Mouse (Mus musculus) embryonic facial prominence, embryonic 13.5 days (tissue): ENCODE measurements at regions not wholly inside any gene's neighbourhood (a gene's known extent, or its start where the extent isn't known, plus 50 kb on each side); places are given as distances from the start of the nearest gene placed in this dataset. TPM values are rescaled to one million over a fixed set of nuclear protein-coding genes. Genes with fewer than 3 reads are reported as not detected.

Experiments used
- ATAC-seq: fragments of 200-750 bp; cut with Nextera tagmentation; 2 replicates; pipeline ENCODE4 v1.8.0; 2017; ENCODE audit warnings: low read depth; ENCODE audit not compliant: insufficient number of reproducible peaks, insufficient read depth, low FRiP score, low TSS enrichment
- H3K27ac ChIP-seq: fragments of 300-500 bp; sonication (generic); 2 replicates; pipeline ENCODE4 v1.5.1; 2015; ENCODE audit warnings: moderate library complexity, mild to moderate bottlenecking, inconsistent platforms
- H3K27me3 ChIP-seq: fragments of 300-500 bp; sonication (generic); 2 replicates; pipeline ENCODE4 v1.6.1; 2015; ENCODE audit warnings: mild to moderate bottlenecking, inconsistent platforms
- H3K36me3 ChIP-seq: fragments of 300-500 bp; sonication (generic); 2 replicates; pipeline ENCODE4 v1.6.1; 2015; ENCODE audit warnings: mild to moderate bottlenecking, inconsistent platforms
- H3K4me1 ChIP-seq: fragments of 300-500 bp; sonication (generic); 2 replicates; pipeline ENCODE4 v1.6.1; 2015; ENCODE audit warnings: inconsistent platforms
- H3K4me2 ChIP-seq: fragments of 300-500 bp; sonication (generic); 2 replicates; pipeline ENCODE4 v1.6.1; 2015; ENCODE audit warnings: moderate library complexity, mild to moderate bottlenecking, inconsistent platforms
- H3K4me3 ChIP-seq: fragments of 300-500 bp; sonication (generic); 2 replicates; pipeline ENCODE4 v1.5.1; 2015; ENCODE audit warnings: mild to moderate bottlenecking, inconsistent platforms
- H3K9ac ChIP-seq: fragments of 300-500 bp; sonication (generic); 2 replicates; pipeline ENCODE4 v1.6.1; 2015; ENCODE audit warnings: mild to moderate bottlenecking, inconsistent platforms
- H3K9me3 ChIP-seq: fragments of 300-500 bp; sonication (generic); 2 replicates; pipeline ENCODE4 v1.6.1; 2016; ENCODE audit warnings: inconsistent platforms
- WGBS: fragments of 180-500 bp; shearing (Covaris S2); methylation state at CpG from one replicate; pipeline ENCODE4 v1.1.7; 2015; ENCODE audit warnings: mixed read lengths; 5-methylcytosine and 5-hydroxymethylcytosine counted together
- microRNA-seq: library from miRNA; unstranded; fragments of <30 nt; microRNA quantifications from one replicate; pipeline ENCODE4, GENCODE M21; 2016

DNA sequence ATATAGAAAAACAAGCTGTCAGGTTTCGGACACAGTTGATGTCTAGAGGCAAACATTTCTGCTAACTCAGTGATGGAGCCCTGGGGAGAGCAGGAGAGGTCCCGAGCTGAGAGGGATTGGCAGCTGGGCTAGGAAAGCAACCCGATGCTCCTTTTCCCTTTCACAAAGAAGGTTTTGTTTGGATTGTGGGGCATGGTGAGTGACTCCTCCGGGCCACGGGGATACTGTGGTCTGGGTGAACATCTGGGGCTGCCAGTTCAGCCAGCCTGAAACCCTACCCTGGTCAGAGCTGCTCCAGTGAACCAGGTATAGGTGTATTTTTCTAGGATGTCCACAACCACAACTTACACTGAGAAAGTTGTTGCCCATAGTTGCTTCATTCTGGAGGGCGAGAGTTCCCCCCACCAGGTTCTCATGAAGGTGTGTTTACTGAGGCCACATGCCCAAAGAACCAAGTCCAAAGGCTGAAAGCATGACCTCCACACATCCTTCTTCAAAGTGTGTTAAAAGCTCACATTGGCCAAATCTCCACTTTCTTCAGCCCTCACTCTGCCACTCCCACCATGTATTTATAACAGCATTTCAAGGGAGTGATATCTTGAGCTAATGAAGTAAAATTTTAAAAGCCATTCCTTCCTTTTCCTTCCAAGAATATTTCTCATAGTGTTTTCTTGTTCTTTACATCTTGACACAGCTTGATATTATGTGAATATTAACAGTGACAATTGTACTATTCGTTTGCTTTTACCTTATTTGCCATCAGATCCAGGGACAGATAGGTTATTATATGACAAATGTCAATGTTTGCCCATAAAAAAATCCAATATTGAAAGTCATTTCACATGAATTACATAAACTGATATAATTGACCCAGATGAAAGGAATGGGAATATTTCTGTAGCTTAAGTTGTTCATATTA is 608.5 kb downstream of the Gm826 start:
- Histone ChIP-seq H3K9me3 (no peaks in the 10 kb centered on the region), H3K4me3 (no peak overlapping the region), H3K9ac (no peak overlapping the region), H3K4me1 (peaks cover 4% of the 10 kb centered on the region; the same call in 1 of the 2 replicates), H3K27ac (no peak overlapping the region), H3K36me3 (no peaks in the 10 kb centered on the region), H3K27me3 (no peaks in the 10 kb centered on the region), H3K4me2 (no peak overlapping the region)
- 23% methylated on average over 7 of the region's 7 CpGs for WGBS
- ATAC-seq: peak; percentile 26; the same call in 1 of the 2 replicates

DNA sequence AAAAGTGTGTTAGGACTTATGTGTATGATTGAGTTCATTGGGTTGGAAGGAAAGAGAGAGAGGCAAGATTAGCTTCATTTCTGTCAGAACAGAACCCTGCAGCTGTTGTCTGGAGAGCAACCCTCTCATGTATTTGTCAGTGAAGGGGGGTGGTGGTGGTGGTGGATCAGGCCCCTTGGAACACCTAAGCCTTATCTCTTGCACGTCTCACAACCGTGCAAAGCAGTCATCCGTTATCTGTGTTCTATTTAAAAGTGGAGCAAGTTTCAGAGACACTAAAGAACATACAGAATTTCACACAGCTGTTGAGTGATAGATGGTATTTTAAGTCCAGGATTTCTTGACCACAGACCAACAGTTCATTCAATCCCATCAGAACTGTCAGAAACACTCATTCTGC is 604.7 kb downstream of the Gm826 start:
- Histone ChIP-seq H3K4me1 (peaks cover 8% of the 10 kb centered on the region), H3K9ac (no peak overlapping the region), H3K9me3 (no peaks in the 10 kb centered on the region), H3K4me3 (no peak overlapping the region), H3K27me3 (no peaks in the 10 kb centered on the region), H3K36me3 (no peaks in the 10 kb centered on the region), H3K27ac (no peak overlapping the region), H3K4me2 (no peak overlapping the region)
- 87% methylated on average over 3 of the region's 3 CpGs for WGBS
- ATAC-seq: no peak

DNA sequence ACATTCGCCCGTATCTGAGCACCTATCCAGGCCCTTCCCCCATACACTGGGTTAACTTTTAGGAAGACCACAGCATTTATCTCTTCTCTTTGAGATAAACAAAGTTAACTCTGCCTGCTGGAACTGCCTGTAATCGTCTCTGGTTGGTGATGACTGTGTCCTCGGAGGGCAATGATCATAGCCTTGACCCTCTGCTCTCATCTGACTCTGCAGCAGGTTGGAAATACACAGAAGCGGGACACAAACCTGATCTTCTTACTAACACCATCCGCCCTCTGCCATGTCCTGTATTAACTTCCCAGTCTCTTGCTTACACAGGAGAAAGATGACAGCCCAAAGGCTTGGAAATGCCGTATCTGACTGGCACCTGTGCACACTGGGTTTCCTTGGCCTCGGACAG is 603.7 kb downstream of the Gm826 start:
- Histone ChIP-seq H3K4me2 (no peak overlapping the region), H3K27me3 (no peaks in the 10 kb centered on the region), H3K9me3 (no peaks in the 10 kb centered on the region), H3K9ac (no peak overlapping the region), H3K27ac (no peak overlapping the region), H3K4me3 (no peak overlapping the region), H3K36me3 (no peaks in the 10 kb centered on the region), H3K4me1 (peaks cover 6% of the 10 kb centered on the region)
- ATAC-seq: no peak
- WGBS: 83% methylated on average over 8 of the region's 8 CpGs

DNA sequence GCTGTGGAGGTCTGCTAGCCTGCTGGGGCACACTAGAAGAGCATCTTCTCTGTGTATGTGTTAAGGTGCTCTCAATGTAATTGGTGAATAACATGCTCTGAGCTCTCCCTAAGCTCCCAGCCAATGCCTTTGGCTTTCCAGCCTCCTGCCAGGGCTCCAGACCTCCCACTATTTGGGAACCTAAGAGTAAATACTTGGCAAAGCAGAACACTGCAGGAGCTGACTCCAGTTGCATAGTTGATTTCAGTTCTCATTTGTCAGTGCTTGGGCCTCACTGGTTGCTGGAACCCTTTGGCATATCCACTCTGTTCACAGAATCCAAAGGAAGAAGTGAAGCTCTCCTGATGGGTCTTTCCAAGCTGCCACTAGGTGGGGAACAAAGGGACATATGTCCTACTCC is 602.7 kb downstream of the Gm826 start:
- H3K36me3 ChIP-seq: no peaks in the 10 kb centered on the region
- H3K4me2 ChIP-seq: no peak overlapping the region
- peaks cover 5% of the 10 kb centered on the region; the same call in 1 of the 2 replicates for H3K4me1 ChIP-seq
- no peaks in the 10 kb centered on the region for H3K9me3 ChIP-seq
- H3K27ac ChIP-seq: no peak overlapping the region
- no peak for ATAC-seq
- no peak overlapping the region for H3K9ac ChIP-seq
- H3K4me3 ChIP-seq: no peak overlapping the region
- H3K27me3 ChIP-seq: no peaks in the 10 kb centered on the region

DNA sequence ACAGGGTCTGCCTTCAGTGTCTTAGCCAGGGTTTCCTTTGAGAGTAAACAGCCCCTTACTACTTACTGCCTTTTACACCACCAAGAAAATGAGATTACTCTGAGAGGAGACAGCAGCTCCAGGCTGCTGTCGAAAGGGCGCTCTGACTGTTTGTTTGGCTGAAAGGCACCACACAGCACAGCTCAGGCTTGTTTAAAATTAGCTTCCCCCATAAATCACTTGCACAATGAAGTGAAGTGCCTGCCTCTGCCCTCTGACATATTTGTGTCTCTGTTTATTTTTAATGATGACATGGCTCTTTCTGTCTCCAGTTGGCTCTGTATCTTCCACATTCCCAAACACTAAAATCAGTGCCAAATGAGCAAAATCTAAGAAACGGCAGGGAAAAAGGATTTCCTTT is 601.5 kb downstream of the Gm826 start:
- H3K27me3 ChIP-seq: no peaks in the 10 kb centered on the region
- 42% methylated on average over 3 of the region's 3 CpGs for WGBS
- peaks cover 5% of the 10 kb centered on the region; the same call in 1 of the 2 replicates for H3K4me1 ChIP-seq
- H3K4me2 ChIP-seq: no peak overlapping the region
- no peak overlapping the region for H3K4me3 ChIP-seq
- no peaks in the 10 kb centered on the region for H3K9me3 ChIP-seq
- ATAC-seq: no peak
- no peak overlapping the region for H3K9ac ChIP-seq
- H3K27ac ChIP-seq: 0 out of 2 replicates have a peak overlapping the region, but pooled peaks have one; percentile 44
- no peaks in the 10 kb centered on the region for H3K36me3 ChIP-seq

DNA sequence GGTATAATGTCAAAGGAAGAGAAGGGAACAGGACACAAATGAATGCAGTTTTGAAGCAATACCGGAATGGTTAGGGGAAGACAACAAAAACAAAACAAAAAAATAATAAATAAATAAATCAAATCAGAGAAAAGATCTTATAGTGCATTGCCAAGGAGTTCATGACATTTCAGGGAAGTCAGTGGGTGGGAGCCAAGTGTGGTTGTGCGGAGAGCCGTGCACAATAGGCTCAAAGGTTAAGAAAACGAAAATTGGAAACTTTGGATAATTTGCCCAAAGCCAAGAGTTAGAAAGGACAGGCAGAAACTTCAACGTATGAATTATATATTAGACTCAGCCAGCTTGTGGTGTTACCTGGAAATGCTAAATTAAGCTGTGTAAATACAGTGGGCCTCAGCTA is 599.4 kb downstream of the Gm826 start:
- Histone ChIP-seq H3K27ac (no peak overlapping the region), H3K9me3 (no peaks in the 10 kb centered on the region), H3K27me3 (no peaks in the 10 kb centered on the region), H3K4me1 (peaks cover 5% of the 10 kb centered on the region; the same call in 1 of the 2 replicates), H3K4me3 (no peak overlapping the region), H3K9ac (no peak overlapping the region), H3K36me3 (no peaks in the 10 kb centered on the region), H3K4me2 (no peak overlapping the region)
- 72% methylated on average over 5 of the region's 5 CpGs for WGBS
- no peak for ATAC-seq

DNA sequence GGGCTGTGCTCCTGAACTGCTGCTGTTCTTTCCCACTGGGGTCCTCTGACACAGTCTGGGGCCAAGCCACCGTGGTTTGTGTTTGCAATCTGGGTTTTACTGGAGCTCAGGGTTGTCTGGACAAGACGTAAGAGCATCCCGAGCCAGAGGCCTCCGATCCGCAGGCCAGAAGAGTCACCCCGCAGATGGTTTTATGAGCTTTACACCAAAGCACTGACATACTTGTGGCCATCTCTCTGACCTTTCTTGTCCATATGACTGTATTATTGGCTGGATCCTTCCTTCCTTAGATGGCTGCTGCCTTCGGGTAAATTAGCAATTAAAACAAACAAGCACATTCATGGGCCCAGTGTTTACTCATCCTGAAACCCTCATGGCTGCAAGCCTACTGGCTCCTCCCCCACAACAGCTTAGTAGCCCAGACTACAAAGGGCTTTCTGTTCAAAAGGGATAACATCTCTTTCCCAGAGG is 578.4 kb downstream of the Gm826 start:
- ATAC-seq: no peak
- H3K9ac ChIP-seq: no peak overlapping the region

DNA sequence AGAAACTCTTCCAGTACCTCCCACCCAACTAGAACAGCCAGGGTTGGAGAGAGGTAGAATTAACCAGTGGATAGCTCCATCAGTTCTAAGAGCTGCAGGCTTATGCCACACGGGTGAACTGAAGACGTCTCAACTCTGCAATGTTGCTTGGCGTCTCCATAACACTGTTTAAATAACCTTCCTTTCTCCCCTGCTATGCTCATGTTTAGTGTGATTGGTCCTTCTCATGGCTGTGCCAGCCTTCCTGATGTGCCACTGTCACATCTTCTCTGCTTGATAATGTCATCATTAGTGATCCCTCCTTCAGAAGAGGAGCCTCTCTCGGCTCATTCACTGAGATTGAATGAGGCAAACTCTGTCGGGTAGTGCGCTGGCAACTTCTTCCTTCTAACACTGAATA is 573.2 kb downstream of the Gm826 start:
- Histone ChIP-seq H3K4me3 (no peak overlapping the region), H3K4me2 (no peak overlapping the region), H3K27me3 (no peaks in the 10 kb centered on the region), H3K4me1 (0 out of 2 replicates have a peak, but pooled peaks cover 2% of the 10 kb centered on the region), H3K27ac (no peak overlapping the region), H3K36me3 (no peaks in the 10 kb centered on the region), H3K9me3 (no peaks in the 10 kb centered on the region), H3K9ac (no peak overlapping the region)
- 91% methylated on average over 6 of the region's 6 CpGs for WGBS
- no peak for ATAC-seq

More for the DNA sequence above, 578.4 kb downstream of the Gm826 start:
- 21% methylated on average over 7 of the region's 7 CpGs for WGBS
- Histone ChIP-seq H3K36me3 (no peaks in the 10 kb centered on the region), H3K27ac (no peak overlapping the region), H3K4me1 (0 out of 2 replicates have a peak, but pooled peaks cover 5% of the 10 kb centered on the region), H3K9me3 (no peaks in the 10 kb centered on the region), H3K4me3 (no peak overlapping the region), H3K27me3 (0 out of 2 replicates have a peak, but pooled peaks cover 2% of the 10 kb centered on the region), H3K4me2 (no peak overlapping the region)

DNA sequence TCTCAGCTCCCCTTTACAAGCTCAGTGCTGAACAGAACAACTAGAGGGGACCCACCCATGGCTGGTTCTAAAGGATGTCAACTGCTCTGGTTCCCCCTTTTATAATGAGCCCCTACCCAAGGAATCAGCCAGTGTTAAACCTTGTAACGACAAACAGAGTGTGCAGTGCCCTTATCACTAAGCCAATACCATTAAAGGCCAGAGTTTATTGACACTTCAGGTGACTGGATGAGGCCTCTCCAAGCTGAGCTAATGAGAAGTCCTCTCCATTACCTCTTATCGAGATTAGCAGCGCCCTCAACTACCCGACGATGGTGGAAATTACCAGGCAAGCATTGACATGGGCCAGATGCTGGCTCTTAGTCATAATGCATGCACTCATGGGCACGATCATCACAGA is 570.8 kb downstream of the Gm826 start:
- Histone ChIP-seq H3K4me2 (no peak overlapping the region), H3K4me3 (no peak overlapping the region), H3K27me3 (no peaks in the 10 kb centered on the region), H3K4me1 (no peaks in the 10 kb centered on the region), H3K36me3 (no peaks in the 10 kb centered on the region), H3K9ac (no peak overlapping the region), H3K27ac (no peak overlapping the region), H3K9me3 (no peaks in the 10 kb centered on the region)
- 86% methylated on average over 6 of the region's 6 CpGs for WGBS
- no peak for ATAC-seq

Small RNA genes in the stretch of these regions (microRNA-seq; reads per million reads assigned to microRNA genes)
- gene Gm44319: not detected
